Mouse (Mus musculus) stomach, embryonic 14.5 days (tissue): ENCODE measurements around the gene Sptbn2. TPM values are rescaled to one million over a fixed set of nuclear protein-coding genes. Genes with fewer than 3 reads are reported as not detected.

Source experiments
- ATAC-seq: fragments of 200-750 bp; cut with Nextera tagmentation; 2 replicates; pipeline ENCODE4 v1.8.0; 2017; ENCODE audit warnings: low read depth, moderate TSS enrichment; ENCODE audit not compliant: insufficient number of reproducible peaks, insufficient read depth, low FRiP score
- H3K27ac ChIP-seq: fragments of 300-500 bp; sonication (generic); 2 replicates; pipeline ENCODE4 v1.5.1; 2014; ENCODE audit warnings: mild to moderate bottlenecking, low read length, moderate library complexity, mixed read lengths
- H3K27me3 ChIP-seq: fragments of 300-500 bp; sonication (generic); 2 replicates; pipeline ENCODE4 v1.6.1; 2014; ENCODE audit warnings: low read length, control low read depth, mixed read lengths; ENCODE audit not compliant: control insufficient read depth, insufficient read depth
- H3K36me3 ChIP-seq: fragments of 300-500 bp; sonication (generic); 2 replicates; pipeline ENCODE4 v1.6.1; 2014; ENCODE audit warnings: mild to moderate bottlenecking, control low read depth, low read length, moderate library complexity, mixed read lengths; ENCODE audit not compliant: control insufficient read depth, insufficient read depth
- H3K4me1 ChIP-seq: fragments of 300-500 bp; sonication (generic); 2 replicates; pipeline ENCODE4 v1.6.1; 2014; ENCODE audit warnings: low read length, control low read depth, mixed read lengths; ENCODE audit not compliant: control insufficient read depth, insufficient read depth
- H3K4me2 ChIP-seq: fragments of 300-500 bp; sonication (generic); replicated peaks from 2 replicates; pipeline ENCODE4 v1.6.1; 2014; ENCODE audit warnings: low read depth, low read length, control low read depth
- H3K4me3 ChIP-seq: fragments of 300-500 bp; sonication (generic); 2 replicates; pipeline ENCODE4 v1.5.1; 2014; ENCODE audit warnings: low read depth, low read length, control low read depth
- H3K9ac ChIP-seq: fragments of 300-500 bp; sonication (generic); replicated peaks from 2 replicates; pipeline ENCODE4 v1.6.1; 2014; ENCODE audit warnings: low read depth, mild to moderate bottlenecking, control low read depth, low read length, moderate library complexity, mixed read lengths
- H3K9me3 ChIP-seq: fragments of 300-500 bp; sonication (generic); 2 replicates; pipeline ENCODE4 v1.6.1; 2016; ENCODE audit warnings: low read depth, low read length, control low read depth; ENCODE audit not compliant: control insufficient read depth
- WGBS: fragments of 180-500 bp; shearing (Covaris S2); extraction: QIAGEN DNeasy Blood & Tissue Kit; methylation state at CpG from one replicate; pipeline ENCODE4 v1.1.7; 2014; 5-methylcytosine and 5-hydroxymethylcytosine counted together
- polyA plus RNA-seq: library from polyadenylated mRNA; unstranded; fragments of >200 nt; fragmentation: Nextera tagmentation; extraction: Ambion mirVana; gene quantifications from 2 replicates; pipeline ENCODE4 v1.2.1, GENCODE M21; 2014

The Sptbn2 gene
- polyA plus RNA-seq: 3.7 and 3.9 TPM in 2 replicates

GRCm38 (mm10) chr19:4711098-4711600 is at the start of gene Sptbn2:
Gene Sptbn2, plus strand, starts transcription at chr19:4711167.
- H3K4me1 ChIP-seq: 0 out of 2 replicates have a peak, but pooled peaks cover 6% of the 10 kb centered on the region
- no peak within 1 kb of the TSS for H3K27ac ChIP-seq
- WGBS: 14% methylated on average over 13 of the region's 13 CpGs
- peak within 1 kb of the TSS; percentile 45 for H3K9ac ChIP-seq
- peaks cover 23% of the 10 kb centered on the region; the same call in 1 of the 2 replicates for H3K27me3 ChIP-seq
- no peaks in the 10 kb centered on the region for H3K9me3 ChIP-seq
- no peaks in the 10 kb centered on the region for H3K36me3 ChIP-seq
- H3K4me3 ChIP-seq: peak within 1 kb of the TSS; percentile 51
- ATAC-seq: no peak
- H3K4me2 ChIP-seq: peak within 1 kb of the TSS; percentile 99

GRCm38 (mm10) chr19:4666815-4667214 is 44.2 kb upstream of the Sptbn2 start:
- no peaks in the 10 kb centered on the region for H3K36me3 ChIP-seq
- H3K27ac ChIP-seq: no peak overlapping the region
- no peaks in the 10 kb centered on the region for H3K27me3 ChIP-seq
- no peaks in the 10 kb centered on the region for H3K9me3 ChIP-seq
- H3K4me1 ChIP-seq: no peaks in the 10 kb centered on the region
- no peak for ATAC-seq
- H3K9ac ChIP-seq: no peak overlapping the region
- H3K4me2 ChIP-seq: no peak overlapping the region
- no peak overlapping the region for H3K4me3 ChIP-seq

- H3K4me3 ChIP-seq: no peak overlapping the region
- no peaks in the 10 kb centered on the region for H3K27me3 ChIP-seq
- no peaks in the 10 kb centered on the region for H3K4me1 ChIP-seq
- WGBS: 40% methylated on average over 4 of the region's 4 CpGs
- no peak overlapping the region for H3K9ac ChIP-seq
- no peaks in the 10 kb centered on the region for H3K36me3 ChIP-seq
- H3K4me2 ChIP-seq: no peak overlapping the region
- H3K9me3 ChIP-seq: no peaks in the 10 kb centered on the region
- no peak overlapping the region for H3K27ac ChIP-seq
- ATAC-seq: no peak
These were observed 40.2 kb upstream of the Sptbn2 start for GRCm38 (mm10) chr19:4670776-4671175.

- no peak overlapping the region for H3K9ac ChIP-seq
- H3K9me3 ChIP-seq: no peaks in the 10 kb centered on the region
- no peaks in the 10 kb centered on the region for H3K4me1 ChIP-seq
- ATAC-seq: no peak
- H3K4me3 ChIP-seq: no peak overlapping the region
- 46% methylated on average over 6 of the region's 6 CpGs for WGBS
- H3K36me3 ChIP-seq: no peaks in the 10 kb centered on the region
- H3K27ac ChIP-seq: no peak overlapping the region
- no peaks in the 10 kb centered on the region for H3K27me3 ChIP-seq
- H3K4me2 ChIP-seq: no peak overlapping the region
These were observed 38.6 kb upstream of the Sptbn2 start for GRCm38 (mm10) chr19:4672401-4672800.

- Histone ChIP-seq H3K36me3 (no peaks in the 10 kb centered on the region), H3K27me3 (0 out of 2 replicates have a peak, but pooled peaks cover 8% of the 10 kb centered on the region), H3K9me3 (no peaks in the 10 kb centered on the region), H3K4me2 (no peak overlapping the region), H3K4me1 (no peaks in the 10 kb centered on the region; the same call in 1 of the 2 replicates), H3K4me3 (no peak overlapping the region), H3K9ac (no peak overlapping the region), H3K27ac (no peak overlapping the region)
- 59% methylated on average over 3 of the region's 3 CpGs for whole genome bisulfite sequencing
- ATAC-seq: no peak
These were observed 16.6 kb upstream of the Sptbn2 start for GRCm38 (mm10) chr19:4694346-4694745.

GRCm38 (mm10) chr19:4697121-4697520 is 13.8 kb upstream of the Sptbn2 start:
- WGBS: 87% methylated on average over 3 of the region's 3 CpGs
- Histone ChIP-seq H3K27ac (no peak overlapping the region), H3K4me3 (no peak overlapping the region), H3K4me2 (no peak overlapping the region), H3K4me1 (no peaks in the 10 kb centered on the region; the same call in 1 of the 2 replicates), H3K9ac (no peak overlapping the region), H3K9me3 (no peaks in the 10 kb centered on the region), H3K36me3 (no peaks in the 10 kb centered on the region), H3K27me3 (0 out of 2 replicates have a peak, but pooled peaks cover 13% of the 10 kb centered on the region)
- ATAC-seq: no peak

- H3K4me2 ChIP-seq: peak overlapping the region; percentile 65
- no peaks in the 10 kb centered on the region for H3K9me3 ChIP-seq
- peak overlapping the region; percentile 46; the same call in 1 of the 2 replicates for H3K4me3 ChIP-seq
- no peaks in the 10 kb centered on the region; the same call in 1 of the 2 replicates for H3K4me1 ChIP-seq
- WGBS: 73% methylated on average over 9 of the region's 9 CpGs
- peak overlapping the region; percentile 18; the same call in 1 of the 2 replicates for H3K9ac ChIP-seq
- 0 out of 2 replicates have a peak, but pooled peaks cover 13% of the 10 kb centered on the region for H3K27me3 ChIP-seq
- no peak for ATAC-seq
- H3K36me3 ChIP-seq: no peaks in the 10 kb centered on the region
- H3K27ac ChIP-seq: no peak overlapping the region
These were observed 13.2 kb upstream of the Sptbn2 start for GRCm38 (mm10) chr19:4697721-4698120.

GRCm38 (mm10) chr19:4698205-4698677 is 12.7 kb upstream of the Sptbn2 start, which contains the start of gene Gm960:
Gene Gm960, minus strand, starts transcription at chr19:4698668.
- H3K4me3 ChIP-seq: peak within 1 kb of the TSS; percentile 46
- H3K36me3 ChIP-seq: no peaks in the 10 kb centered on the region
- 0 out of 2 replicates have a peak, but pooled peaks cover 13% of the 10 kb centered on the region for H3K27me3 ChIP-seq
- whole genome bisulfite sequencing: 1% methylated on average over 40 of the region's 40 CpGs
- ATAC-seq: peak; percentile 61; the same call in 1 of the 2 replicates
- H3K9ac ChIP-seq: peak within 1 kb of the TSS; percentile 18
- peak within 1 kb of the TSS; percentile 65 for H3K4me2 ChIP-seq
- no peak within 1 kb of the TSS for H3K27ac ChIP-seq
- no peaks in the 10 kb centered on the region for H3K9me3 ChIP-seq
- no peaks in the 10 kb centered on the region; the same call in 1 of the 2 replicates for H3K4me1 ChIP-seq
